ENCODE assay signal across 14 mouse cellular contexts in genomic region chr10:96234564-96235412, GRCm38 (mm10).
DNase-seq lines count a peak whose midpoint lies in the region; ATAC-seq and TF ChIP-seq lines count a peak whose summit lies in the region.
"Had no signal": no experiment of that assay in that cellular context is flagged by ENCODE, and none has a peak within 500 bp of the region (broad histone marks: within the 10 kb centered on the region; RNA-seq: fewer than 3 reads in every experiment).

No protein-coding gene starts in this region.

- no peak overlapping the region for H3K27ac ChIP-seq in hindbrain, embryonic 11.5 days (ENCODE audit: low read depth, low read length)
- no peak overlapping the region for H3K27ac ChIP-seq in hindbrain, embryonic 13.5 days
- H3K27ac ChIP-seq in kidney, adult 2 months (ENCODE audit: insufficient read depth, low read depth, low read length) = no peak overlapping the region
- peak overlapping the region; percentile 57 for H3K27ac ChIP-seq in limb, embryonic 12.5 days
- H3K27ac ChIP-seq: forebrain, embryonic 10.5 days; heart, embryonic 15.5 days had no signal

- H3K4me1 ChIP-seq in hindbrain, embryonic 11.5 days (replicated peaks; ENCODE audit: control insufficient read depth, insufficient read depth, low read length) = no peaks in the 10 kb centered on the region
- peaks cover 5% of the 10 kb centered on the region for H3K4me1 ChIP-seq in hindbrain, embryonic 13.5 days (replicated peaks)
- H3K4me1 ChIP-seq in kidney, adult 2 months (ENCODE audit: control insufficient read depth, insufficient read depth, low read length) = peaks cover 13% of the 10 kb centered on the region; the same call in 1 of the 2 replicates
- peaks cover 31% of the 10 kb centered on the region for H3K4me1 ChIP-seq in limb, embryonic 12.5 days (replicated peaks)

- H3K9me3 ChIP-seq in hindbrain, embryonic 11.5 days (ENCODE audit: control insufficient read depth, low read length) = no peaks in the 10 kb centered on the region
- H3K9me3 ChIP-seq in hindbrain, embryonic 13.5 days = no peaks in the 10 kb centered on the region
- H3K9me3 ChIP-seq in limb, embryonic 12.5 days = no peaks in the 10 kb centered on the region
- H3K9me3 ChIP-seq: forebrain, embryonic 10.5 days; heart, embryonic 15.5 days had no signal

- H3K27me3 ChIP-seq in hindbrain, embryonic 11.5 days (ENCODE audit: control insufficient read depth, insufficient read depth, low read length) = no peaks in the 10 kb centered on the region
- H3K27me3 ChIP-seq in hindbrain, embryonic 13.5 days = no peaks in the 10 kb centered on the region
- H3K27me3 ChIP-seq in kidney, adult 2 months (replicated peaks; ENCODE audit: control insufficient read depth, insufficient read depth, low read length) = no peaks in the 10 kb centered on the region
- H3K27me3 ChIP-seq in limb, embryonic 12.5 days = no peaks in the 10 kb centered on the region
- H3K27me3 ChIP-seq: heart, embryonic 15.5 days had no signal

- H3K9ac ChIP-seq in hindbrain, embryonic 11.5 days (ENCODE audit: low read depth, low read length) = no peak overlapping the region
- H3K9ac ChIP-seq in hindbrain, embryonic 13.5 days = no peak overlapping the region
- H3K9ac ChIP-seq in limb, embryonic 12.5 days (replicated peaks) = no peak overlapping the region
- H3K9ac ChIP-seq: heart, embryonic 15.5 days had no signal

- no peak; the same call in 1 of the 2 replicates for ATAC-seq in hindbrain, embryonic 11.5 days (ENCODE audit: low FRiP score)
- ATAC-seq in hindbrain, embryonic 13.5 days (ENCODE audit: low FRiP score) = no peak
- ATAC-seq in limb, embryonic 12.5 days (ENCODE audit: insufficient number of reproducible peaks, insufficient read depth, low FRiP score, low TSS enrichment, low read depth) = no peak

- WGBS in hindbrain, embryonic 11.5 days = 64% methylated on average over 9 of the region's 10 CpGs
- 64% methylated on average over 8 of the region's 10 CpGs for WGBS in hindbrain, embryonic 13.5 days
- 33% methylated on average over 10 of the region's 10 CpGs for WGBS in kidney, adult 2 months
- WGBS in limb, embryonic 12.5 days = 56% methylated on average over 10 of the region's 10 CpGs

- TF ChIP-seq CTCF in kidney, adult 2 months (conservative IDR thresholded peaks at IDR 0.05; ENCODE audit: insufficient read depth, insufficient read length, low read depth, low read length) = no peak

- no peak overlapping the region for H3K4me2 ChIP-seq in hindbrain, embryonic 11.5 days (replicated peaks; ENCODE audit: low read depth, low read length)
- H3K4me2 ChIP-seq in hindbrain, embryonic 13.5 days = no peak overlapping the region
- no peak overlapping the region for H3K4me2 ChIP-seq in limb, embryonic 12.5 days
- H3K4me2 ChIP-seq: heart, embryonic 15.5 days had no signal

- peak; percentile 14 for DNase-seq in hindbrain, embryonic 11.5 days (ENCODE audit: low spot score)
- peak; percentile 35 for DNase-seq in R1 (ENCODE audit: low read depth, low spot score)
- peak; percentile 60 for DNase-seq in kidney, adult 2 months
- no peak for DNase-seq in cerebellum, postnatal 36 days
- no peak for DNase-seq in ovary, postnatal 36 days (ENCODE audit: low spot score)
- DNase-seq in right cerebral cortex, postnatal 4 days = no peak
- DNase-seq: cerebellum, postnatal 10 days; gastrocnemius, postnatal 36 days; lung, postnatal 36 days; thymus, postnatal 36 days had no signal

- no peak for TF ChIP-seq POLR2A in kidney, adult 2 months (IDR thresholded peaks at IDR 0.05; ENCODE audit: low read depth, low read length)

- no peak overlapping the region for H3K4me3 ChIP-seq in hindbrain, embryonic 11.5 days (ENCODE audit: low read depth, low read length)
- no peak overlapping the region for H3K4me3 ChIP-seq in hindbrain, embryonic 13.5 days
- no peak overlapping the region for H3K4me3 ChIP-seq in kidney, adult 2 months (ENCODE audit: insufficient read depth, low read depth, low read length)
- no peak overlapping the region for H3K4me3 ChIP-seq in limb, embryonic 12.5 days (replicated peaks)
- H3K4me3 ChIP-seq: forebrain, embryonic 10.5 days; heart, embryonic 15.5 days had no signal

- no peaks in the 10 kb centered on the region for H3K36me3 ChIP-seq in hindbrain, embryonic 11.5 days (ENCODE audit: control insufficient read depth, insufficient read depth, low read length)
- H3K36me3 ChIP-seq in hindbrain, embryonic 13.5 days = no peaks in the 10 kb centered on the region
- no peaks in the 10 kb centered on the region for H3K36me3 ChIP-seq in kidney, adult 2 months (ENCODE audit: control insufficient read depth, insufficient read depth, low read length)
- no peaks in the 10 kb centered on the region for H3K36me3 ChIP-seq in limb, embryonic 12.5 days
- H3K36me3 ChIP-seq: forebrain, embryonic 10.5 days; heart, embryonic 15.5 days had no signal

Comparison
In these comparisons a context has a peak if more than half of its experiments do, and no peak if none do; other contexts are left out.
1. DNase-seq: peak in hindbrain, embryonic 11.5 days (single experiment), R1 (single experiment) and kidney, adult 2 months (single experiment); none in cerebellum, postnatal 36 days (0 of 2), ovary, postnatal 36 days (single experiment) and right cerebral cortex, postnatal 4 days (single experiment).